In the genomic region with DNA sequence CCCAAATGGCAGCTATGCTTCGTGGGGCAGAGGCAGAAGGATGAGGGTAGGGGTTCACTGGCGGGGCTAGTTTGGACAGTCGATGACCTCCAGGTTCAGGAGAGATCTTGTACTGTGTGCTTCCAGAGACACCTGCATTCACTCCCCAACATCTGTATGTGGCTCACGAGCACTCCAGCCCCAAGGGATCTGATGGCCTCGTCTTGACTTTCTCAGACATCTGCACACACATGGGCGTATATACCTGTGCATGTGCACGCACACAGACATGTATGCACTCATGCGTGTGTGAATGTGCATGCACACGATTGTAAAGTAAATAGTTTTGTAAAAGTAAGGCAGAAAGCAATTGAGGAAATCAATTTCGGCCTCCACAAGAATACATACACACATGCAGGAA, we compare ENCODE assay signal across 23 mouse cellular contexts.
DNase-seq lines count a peak whose midpoint lies in the region; ATAC-seq and TF ChIP-seq lines count a peak whose summit lies in the region.
"Had no signal": no experiment of that assay in that cellular context is flagged by ENCODE, and none has a peak within 500 bp of the region (broad histone marks: within the 10 kb centered on the region; RNA-seq: fewer than 3 reads in every experiment).

No protein-coding gene starts in this region.

- no peaks in the 10 kb centered on the region for H3K4me1 ChIP-seq in heart, embryonic 11.5 days (ENCODE audit: control insufficient read depth, insufficient read depth, low read length)
- peaks cover 3% of the 10 kb centered on the region for H3K4me1 ChIP-seq in liver, adult 2 months (ENCODE audit: control insufficient read depth, insufficient read depth, low read length)
- H3K4me1 ChIP-seq in ES-E14 (ENCODE audit: control insufficient read depth in 2 of 2, insufficient read depth in 2 of 2, low read length in 2 of 2, poor library complexity in 1 of 2): peaks cover 0 to 5% of the 10 kb centered on the region in 2 experiments; a peak in 1 of 4 replicates
- H3K4me1 ChIP-seq in limb, embryonic 10.5 days: peaks cover 30% of the 10 kb centered on the region
- H3K4me1 ChIP-seq: stomach, embryonic 15.5 days had no signal

- H3K36me3 ChIP-seq in heart, embryonic 11.5 days (ENCODE audit: control insufficient read depth, insufficient read depth, low read length): no peaks in the 10 kb centered on the region
- no peaks in the 10 kb centered on the region for H3K36me3 ChIP-seq in liver, adult 2 months (ENCODE audit: control insufficient read depth, insufficient read depth, low read length)
- H3K36me3 ChIP-seq in ES-E14 (ENCODE audit: control insufficient read depth, insufficient read depth, low read length, poor library complexity, severe bottlenecking): peaks cover 8% of the 10 kb centered on the region
- H3K36me3 ChIP-seq in limb, embryonic 10.5 days: no peaks in the 10 kb centered on the region
- H3K36me3 ChIP-seq: G1E; hindbrain, embryonic 10.5 days; lung, embryonic 15.5 days; midbrain, embryonic 12.5 days; stomach, embryonic 15.5 days had no signal

- in situ Hi-C loops in ES-E14 (cut with MboI; ENCODE audit: low sequenced_read_pairs in 2 of 2, unreplicated experiment in 2 of 2): no loop called here

- peak overlapping the region; percentile 62 for H3K4me2 ChIP-seq in heart, embryonic 11.5 days
- H3K4me2 ChIP-seq: midbrain, embryonic 12.5 days had no signal

- no peak for TF ChIP-seq CTCF in liver, adult 2 months (IDR thresholded peaks at IDR 0.05; ENCODE audit: low read depth, low read length)

- WGBS in heart, embryonic 11.5 days (ENCODE audit: insufficient replicate concordance): 43% methylated on average over 10 of the region's 10 CpGs
- WGBS in liver, adult 2 months: 60% methylated on average over 10 of the region's 10 CpGs
- WGBS in limb, embryonic 10.5 days: 41% methylated on average over 10 of the region's 10 CpGs

- DNase-seq in heart, postnatal 10 days: no peak
- DNase-seq in liver, adult 2 months (ENCODE audit: extremely low read depth, low read depth, low spot score): peak; percentile 18
- DNase-seq in liver (no peak), ES-E14 (ENCODE audit: low read depth, low spot score) (no peak)
- no peak for DNase-seq in limb, embryonic 10.5 days (ENCODE audit: low spot score)
- no peak for DNase-seq in embryo, embryonic 11 days
- DNase-seq: adrenal gland, postnatal 10 days; cerebellum, adult 9-10 months; gastrocnemius, postnatal 36 days; kidney, adult 11 months; kidney, postnatal 14 days; thymus, adult 18-20 months; thymus, postnatal 4 days had no signal

- no peaks in the 10 kb centered on the region for H3K79me2 ChIP-seq in liver, adult 2 months (ENCODE audit: control insufficient read depth, insufficient read depth, low read length)

- no peak overlapping the region for H3K4me3 ChIP-seq in heart, embryonic 11.5 days (ENCODE audit: low read depth, low read length)
- H3K4me3 ChIP-seq in liver, adult 2 months (ENCODE audit: insufficient read depth, low read depth, low read length): no peak overlapping the region
- H3K4me3 ChIP-seq in ES-E14 (ENCODE audit: insufficient read depth in 1 of 2, low read depth in 1 of 2, low read length in 2 of 2, poor library complexity in 1 of 2, severe bottlenecking in 1 of 2): peak overlapping the region; percentile 1 to 23; a peak in 1 of 4 replicates
- H3K4me3 ChIP-seq in limb, embryonic 10.5 days: peak overlapping the region; percentile 20; the same call in 1 of the 2 replicates
- H3K4me3 ChIP-seq: hindbrain, embryonic 10.5 days; layer of hippocampus, adult 2 months; lung, embryonic 15.5 days; midbrain, embryonic 12.5 days had no signal

- no peaks in the 10 kb centered on the region for H3K9me3 ChIP-seq in heart, embryonic 11.5 days (replicated peaks; ENCODE audit: control insufficient read depth, low read length)
- H3K9me3 ChIP-seq in ES-E14 (ENCODE audit: control insufficient read depth, insufficient read depth, low read depth, low read length): no peaks in the 10 kb centered on the region
- H3K9me3 ChIP-seq in limb, embryonic 10.5 days (replicated peaks): no peaks in the 10 kb centered on the region
- H3K9me3 ChIP-seq: G1E; hindbrain, embryonic 10.5 days; lung, embryonic 15.5 days; midbrain, embryonic 12.5 days; stomach, embryonic 15.5 days had no signal

- peaks cover 29% of the 10 kb centered on the region for H3K27me3 ChIP-seq in heart, embryonic 11.5 days (ENCODE audit: control insufficient read depth, insufficient read depth, low read length)
- no peaks in the 10 kb centered on the region for H3K27me3 ChIP-seq in liver, adult 2 months (ENCODE audit: control insufficient read depth, insufficient read depth, low read length)
- peaks cover 75% of the 10 kb centered on the region for H3K27me3 ChIP-seq in limb, embryonic 10.5 days (ENCODE audit: low read depth, poor library complexity, severe bottlenecking)

- H3K9ac ChIP-seq in heart, embryonic 11.5 days (ENCODE audit: low read depth, low read length): no peak overlapping the region
- H3K9ac ChIP-seq in liver, adult 2 months (ENCODE audit: low read depth, low read length): no peak overlapping the region
- peak overlapping the region; percentile 9; the same call in 1 of the 2 replicates for H3K9ac ChIP-seq in ES-E14 (ENCODE audit: insufficient read depth, low read depth, low read length, poor library complexity, severe bottlenecking)
- H3K9ac ChIP-seq: liver, embryonic 14.5 days; lung, embryonic 15.5 days; midbrain, embryonic 12.5 days; stomach, embryonic 15.5 days had no signal

- H3K27ac ChIP-seq in heart, embryonic 11.5 days (ENCODE audit: low read depth, low read length): no peak overlapping the region
- no peak overlapping the region for H3K27ac ChIP-seq in liver, adult 2 months (replicated peaks; ENCODE audit: insufficient read depth, low read depth, low read length)
- no peak overlapping the region for H3K27ac ChIP-seq in ES-E14 (ENCODE audit: insufficient read depth, low read depth, low read length, poor library complexity, severe bottlenecking)
- no peak overlapping the region for H3K27ac ChIP-seq in limb, embryonic 10.5 days
- H3K27ac ChIP-seq: hindbrain, embryonic 10.5 days; layer of hippocampus, adult 2 months; liver, embryonic 14.5 days; lung, embryonic 15.5 days; macrophage; midbrain, embryonic 12.5 days; stomach, embryonic 15.5 days had no signal

- no peak for ATAC-seq in heart, embryonic 11.5 days (replicated peaks; ENCODE audit: insufficient number of reproducible peaks, low FRiP score, low TSS enrichment)
- ATAC-seq: activated CD4-positive, CD25-positive, alpha-beta regulatory T cell, adult 4 months had no signal

- intact Hi-C loops in heart, postnatal 10 days (cut with DNase I): no loop called here

- no peak for TF ChIP-seq POLR2A in liver, adult 2 months (IDR thresholded peaks at IDR 0.05; ENCODE audit: extremely low read depth, insufficient read depth, low read length)

TF ChIP-seq in ES-E14, 5 proteins besides CTCF, POLR2A, EP300 and RAD21:
- TF ChIP-seq ZNF384 (IDR thresholded peaks at IDR 0.05; ENCODE audit: low read depth, low read length) (no peak), ZC3H11A (IDR thresholded peaks at IDR 0.05; ENCODE audit: borderline replicate concordance, low read depth, low read length) (no peak), MAFK (IDR thresholded peaks at IDR 0.05; ENCODE audit: insufficient read depth, low read depth, low read length) (no peak), HCFC1 (IDR thresholded peaks at IDR 0.05; ENCODE audit: borderline replicate concordance, insufficient read depth, low read length) (no peak), CHD2 (IDR thresholded peaks at IDR 0.05; ENCODE audit: low read depth, low read length) (no peak)

Comparison
In these comparisons a context has a peak if more than half of its experiments do, and no peak if none do; other contexts are left out.
1. H3K4me3 ChIP-seq: peak in ES-E14 (2 of 2) and limb, embryonic 10.5 days (single experiment); none in heart, embryonic 11.5 days (single experiment) and liver, adult 2 months (single experiment).